26 mouse cellular contexts compared by ENCODE assay signal in genomic region chr2:132481547-132481946, GRCm38 (mm10).
DNase-seq lines count a peak whose midpoint lies in the region; ATAC-seq and TF ChIP-seq lines count a peak whose summit lies in the region.
"Had no signal": no experiment of that assay in that cellular context is flagged by ENCODE, and none has a peak within 500 bp of the region (broad histone marks: within the 10 kb centered on the region; RNA-seq: fewer than 3 reads in every experiment).

No protein-coding gene starts in this region.

- H3K27me3 ChIP-seq in heart, embryonic 11.5 days (ENCODE audit: control insufficient read depth, insufficient read depth, low read length): no peaks in the 10 kb centered on the region
- no peaks in the 10 kb centered on the region for H3K27me3 ChIP-seq in heart, adult 2 months (ENCODE audit: control insufficient read depth, insufficient read depth, low read length)
- peaks cover 10% of the 10 kb centered on the region for H3K27me3 ChIP-seq in liver, embryonic 15.5 days
- no peaks in the 10 kb centered on the region for H3K27me3 ChIP-seq in stomach, embryonic 14.5 days (ENCODE audit: control insufficient read depth, insufficient read depth, low read length)
- no peaks in the 10 kb centered on the region for H3K27me3 ChIP-seq in forebrain, embryonic 15.5 days
- H3K27me3 ChIP-seq: embryonic facial prominence, embryonic 15.5 days; heart, embryonic 15.5 days; hindbrain, embryonic 15.5 days; limb, embryonic 13.5 days had no signal

- H3K4me1 ChIP-seq in heart, embryonic 11.5 days (ENCODE audit: control insufficient read depth, insufficient read depth, low read length): no peaks in the 10 kb centered on the region
- no peaks in the 10 kb centered on the region for H3K4me1 ChIP-seq in heart, adult 2 months (ENCODE audit: control insufficient read depth, insufficient read depth, low read length)
- no peaks in the 10 kb centered on the region for H3K4me1 ChIP-seq in liver, embryonic 15.5 days (replicated peaks)
- no peaks in the 10 kb centered on the region for H3K4me1 ChIP-seq in stomach, embryonic 14.5 days (ENCODE audit: control insufficient read depth, insufficient read depth, low read length)
- H3K4me1 ChIP-seq in forebrain, embryonic 15.5 days: no peaks in the 10 kb centered on the region
- H3K4me1 ChIP-seq: embryonic facial prominence, embryonic 15.5 days; heart, embryonic 15.5 days; hindbrain, embryonic 15.5 days; limb, embryonic 13.5 days; midbrain, embryonic 10.5 days had no signal

- WGBS in heart, embryonic 11.5 days (ENCODE audit: insufficient replicate concordance): 67% methylated on average over 3 of the region's 3 CpGs
- 77% methylated on average over 3 of the region's 3 CpGs for WGBS in heart, adult 2 months
- WGBS in liver, embryonic 15.5 days (ENCODE audit: insufficient replicate concordance): 16% methylated on average over 3 of the region's 3 CpGs
- 77% methylated on average over 3 of the region's 3 CpGs for WGBS in stomach, embryonic 14.5 days
- 81% methylated on average over 3 of the region's 3 CpGs for WGBS in forebrain, embryonic 15.5 days

- intact Hi-C loops in heart, adult 2 months (cut with DNase I): no loop called here

- no peak for TF ChIP-seq POLR2A in heart, adult 2 months (IDR thresholded peaks at IDR 0.05; ENCODE audit: insufficient read depth, low read depth, low read length)

- ATAC-seq in heart, embryonic 11.5 days (replicated peaks; ENCODE audit: insufficient number of reproducible peaks, low FRiP score, low TSS enrichment): peak; percentile 55; the same call in 1 of the 2 replicates
- ATAC-seq in common myeloid progenitor, adult 5-6 weeks (replicated peaks; ENCODE audit: low read depth, poor library complexity, severe bottlenecking): peak; percentile 83
- peak; percentile 44; the same call in 1 of the 2 replicates for ATAC-seq in liver, embryonic 15.5 days (ENCODE audit: insufficient read depth)
- 0 out of 2 replicates have a peak, but pooled peaks have one; percentile 37 for ATAC-seq in stomach, embryonic 14.5 days (ENCODE audit: insufficient number of reproducible peaks, insufficient read depth, low FRiP score, low read depth)
- no peak for ATAC-seq in forebrain, embryonic 15.5 days (replicated peaks)
- ATAC-seq in frontal cortex, adult (ENCODE audit: low TSS enrichment): no peak
- ATAC-seq: activated CD4-positive, CD25-positive, alpha-beta regulatory T cell, adult 4 months; forebrain, embryonic 16.5 days; intestine, embryonic 16.5 days; midbrain, embryonic 16.5 days had no signal

- H3K79me2 ChIP-seq in heart, adult 2 months (replicated peaks; ENCODE audit: control insufficient read depth, insufficient read depth, low read length): no peaks in the 10 kb centered on the region

- no peak overlapping the region for H3K9ac ChIP-seq in heart, embryonic 11.5 days (ENCODE audit: low read depth, low read length)
- no peak overlapping the region for H3K9ac ChIP-seq in heart, adult 2 months (ENCODE audit: low read depth, low read length)
- no peak overlapping the region for H3K9ac ChIP-seq in liver, embryonic 15.5 days
- H3K9ac ChIP-seq in stomach, embryonic 14.5 days (replicated peaks; ENCODE audit: low read depth, low read length): no peak overlapping the region
- no peak overlapping the region for H3K9ac ChIP-seq in forebrain, embryonic 15.5 days (replicated peaks)
- H3K9ac ChIP-seq: embryonic facial prominence, embryonic 15.5 days; heart, embryonic 15.5 days; hindbrain, embryonic 15.5 days; limb, embryonic 13.5 days; lung, embryonic 14.5 days had no signal

- no peak for TF ChIP-seq CTCF in heart, adult 2 months (IDR thresholded peaks at IDR 0.05)

- no peak overlapping the region for H3K4me2 ChIP-seq in heart, embryonic 11.5 days
- H3K4me2 ChIP-seq in liver, embryonic 15.5 days: no peak overlapping the region
- H3K4me2 ChIP-seq in stomach, embryonic 14.5 days (replicated peaks; ENCODE audit: low read depth, low read length): no peak overlapping the region
- H3K4me2 ChIP-seq in forebrain, embryonic 15.5 days (replicated peaks): no peak overlapping the region
- H3K4me2 ChIP-seq: embryonic facial prominence, embryonic 15.5 days; heart, embryonic 15.5 days; hindbrain, embryonic 15.5 days; limb, embryonic 13.5 days; lung, embryonic 14.5 days had no signal

- no peak overlapping the region for H3K27ac ChIP-seq in heart, embryonic 11.5 days (ENCODE audit: low read depth, low read length)
- H3K27ac ChIP-seq in heart, adult 2 months: no peak overlapping the region
- H3K27ac ChIP-seq in liver, embryonic 15.5 days (replicated peaks): no peak overlapping the region
- no peak overlapping the region for H3K27ac ChIP-seq in stomach, embryonic 14.5 days (ENCODE audit: low read length)
- no peak overlapping the region for H3K27ac ChIP-seq in forebrain, embryonic 15.5 days (replicated peaks)
- H3K27ac ChIP-seq: embryonic facial prominence, embryonic 15.5 days; heart, embryonic 15.5 days; hindbrain, embryonic 15.5 days; limb, embryonic 13.5 days; midbrain, embryonic 10.5 days had no signal

- H3K36me3 ChIP-seq in heart, embryonic 11.5 days (ENCODE audit: control insufficient read depth, insufficient read depth, low read length): no peaks in the 10 kb centered on the region
- no peaks in the 10 kb centered on the region for H3K36me3 ChIP-seq in heart, adult 2 months (ENCODE audit: control insufficient read depth, insufficient read depth, low read length)
- H3K36me3 ChIP-seq in liver, embryonic 15.5 days (replicated peaks): no peaks in the 10 kb centered on the region
- no peaks in the 10 kb centered on the region for H3K36me3 ChIP-seq in stomach, embryonic 14.5 days (ENCODE audit: control insufficient read depth, insufficient read depth, low read length)
- no peaks in the 10 kb centered on the region for H3K36me3 ChIP-seq in forebrain, embryonic 15.5 days
- H3K36me3 ChIP-seq: embryonic facial prominence, embryonic 15.5 days; heart, embryonic 15.5 days; hindbrain, embryonic 15.5 days; limb, embryonic 13.5 days; midbrain, embryonic 10.5 days had no signal

- DNase-seq in heart, adult 2 months: no peak
- no peak for DNase-seq in spleen, adult 12 weeks (ENCODE audit: low spot score)
- DNase-seq: adrenal gland, postnatal 14 days; cerebellum, adult 2 months; gastrocnemius, postnatal 14 days; heart, postnatal 4 days; kidney, adult 9 months; kidney, postnatal 14 days; lung, embryonic 14.5 days; lung, postnatal 36 days; thymus, postnatal 25 days had no signal

- no peaks in the 10 kb centered on the region for H3K9me3 ChIP-seq in heart, embryonic 11.5 days (replicated peaks; ENCODE audit: control insufficient read depth, low read length)
- H3K9me3 ChIP-seq in liver, embryonic 15.5 days (replicated peaks): no peaks in the 10 kb centered on the region
- H3K9me3 ChIP-seq in stomach, embryonic 14.5 days (ENCODE audit: control insufficient read depth, low read depth, low read length): no peaks in the 10 kb centered on the region
- H3K9me3 ChIP-seq in forebrain, embryonic 15.5 days: no peaks in the 10 kb centered on the region
- H3K9me3 ChIP-seq: embryonic facial prominence, embryonic 15.5 days; heart, embryonic 15.5 days; hindbrain, embryonic 15.5 days; limb, embryonic 13.5 days; midbrain, embryonic 10.5 days had no signal

- no peak overlapping the region for H3K4me3 ChIP-seq in heart, embryonic 11.5 days (ENCODE audit: low read depth, low read length)
- no peak overlapping the region for H3K4me3 ChIP-seq in heart, adult 2 months
- no peak overlapping the region for H3K4me3 ChIP-seq in liver, embryonic 15.5 days (replicated peaks)
- H3K4me3 ChIP-seq in stomach, embryonic 14.5 days (ENCODE audit: low read depth, low read length): no peak overlapping the region
- no peak overlapping the region for H3K4me3 ChIP-seq in forebrain, embryonic 15.5 days
- H3K4me3 ChIP-seq: embryonic facial prominence, embryonic 15.5 days; heart, embryonic 15.5 days; hindbrain, embryonic 15.5 days; limb, embryonic 13.5 days; midbrain, embryonic 10.5 days had no signal

- TF ChIP-seq EP300 in heart, adult 2 months (IDR thresholded peaks at IDR 0.05; ENCODE audit: insufficient read depth, low read depth, low read length): no peak

Comparison
In these comparisons a context has a peak if more than half of its experiments do, and no peak if none do; other contexts are left out.
1. ATAC-seq: peak in heart, embryonic 11.5 days (single experiment), common myeloid progenitor, adult 5-6 weeks (single experiment), liver, embryonic 15.5 days (single experiment) and stomach, embryonic 14.5 days (single experiment); none in forebrain, embryonic 15.5 days (single experiment) and frontal cortex, adult (single experiment).